8 mouse cellular contexts compared by ENCODE assay signal in genomic region chr2:122028756-122029700, GRCm38 (mm10). TPM values are rescaled to one million over a fixed set of nuclear protein-coding genes. Genes with fewer than 3 reads are reported as not detected.
DNase-seq lines count a peak whose midpoint lies in the region; ATAC-seq and TF ChIP-seq lines count a peak whose summit lies in the region.

No protein-coding gene starts in this region.

- H3K27ac ChIP-seq in left cerebral cortex, adult 2 months, result peak overlapping the region; percentile 89
- H3K27ac ChIP-seq in intestine, embryonic 14.5 days (ENCODE audit: low read depth), result peak overlapping the region; percentile 85
- H3K27ac ChIP-seq in liver, adult 2 months (replicated peaks; ENCODE audit: insufficient read depth, low read depth, low read length), result peak overlapping the region; percentile 83
- H3K27ac ChIP-seq in midbrain, embryonic 16.5 days (ENCODE audit: low read length), result peak overlapping the region; percentile 80

- no peak for DNase-seq in left cerebral cortex, adult 2 months (ENCODE audit: extremely low spot score in 1 of 2, low spot score in 2 of 2)
- DNase-seq in left cerebral cortex, postnatal 36 days (ENCODE audit: low spot score in 2 of 2), result no peak
- peak; percentile 38 for DNase-seq in brain, embryonic 14.5 days (ENCODE audit: low read depth)
- DNase-seq in frontal cortex, postnatal 36 days (ENCODE audit: low spot score in 2 of 2), result peak; percentile 40 to 42
- peak; percentile 79 for DNase-seq in intestine, embryonic 14.5 days (ENCODE audit: low spot score)
- DNase-seq in liver, adult 2 months (ENCODE audit: extremely low read depth, low read depth, low spot score), result peak; percentile 78
- DNase-seq in testis, postnatal 10 days (ENCODE audit: low spot score), result peak; percentile 71

- intact Hi-C loops in left cerebral cortex, adult 2 months (cut with DNase I), result no loop called here
- intact Hi-C loops in left cerebral cortex, postnatal 36 days (cut with DNase I), result loop anchor here (10.0 kb wide), 1 partner anchor 1624 kb away; the partner anchor contains the start of genes Ganc and Tmem87a

- H3K27me3 ChIP-seq in intestine, embryonic 14.5 days (replicated peaks; ENCODE audit: control insufficient read depth, insufficient read depth, low read length), result no peaks in the 10 kb centered on the region
- H3K27me3 ChIP-seq in liver, adult 2 months (ENCODE audit: control insufficient read depth, insufficient read depth, low read length), result no peaks in the 10 kb centered on the region
- H3K27me3 ChIP-seq in midbrain, embryonic 16.5 days (ENCODE audit: control insufficient read depth, insufficient read depth, low read depth, low read length), result no peaks in the 10 kb centered on the region

- ATAC-seq in intestine, embryonic 14.5 days (replicated peaks; ENCODE audit: low FRiP score, low TSS enrichment, low read depth), result peak; percentile 65
- peak; percentile 77 for ATAC-seq in midbrain, embryonic 16.5 days

- peak overlapping the region; percentile 89 for H3K9ac ChIP-seq in intestine, embryonic 14.5 days (ENCODE audit: low read length)
- peak overlapping the region; percentile 87 for H3K9ac ChIP-seq in liver, adult 2 months (ENCODE audit: low read depth, low read length)
- peak overlapping the region; percentile 86 for H3K9ac ChIP-seq in midbrain, embryonic 16.5 days (ENCODE audit: low read depth, low read length)

- TF ChIP-seq POLR2A in brain, embryonic 14.5 days (IDR thresholded peaks at IDR 0.05; ENCODE audit: borderline replicate concordance, extremely low read depth, insufficient read depth, insufficient read length, poor library complexity, severe bottlenecking), result no peak
- no peak for TF ChIP-seq POLR2A in liver, adult 2 months (IDR thresholded peaks at IDR 0.05; ENCODE audit: extremely low read depth, insufficient read depth, low read length)

- H3K36me3 ChIP-seq in intestine, embryonic 14.5 days (ENCODE audit: control insufficient read depth, insufficient read depth, low read length), result peaks cover 13% of the 10 kb centered on the region
- H3K36me3 ChIP-seq in liver, adult 2 months (ENCODE audit: control insufficient read depth, insufficient read depth, low read length), result peaks cover 12% of the 10 kb centered on the region; the same call in 1 of the 2 replicates
- H3K36me3 ChIP-seq in midbrain, embryonic 16.5 days (ENCODE audit: control insufficient read depth, insufficient read depth, low read length), result no peaks in the 10 kb centered on the region

- H3K79me2 ChIP-seq in liver, adult 2 months (ENCODE audit: control insufficient read depth, insufficient read depth, low read length), result peaks cover 2% of the 10 kb centered on the region; the same call in 1 of the 2 replicates

- TF ChIP-seq CTCF in left cerebral cortex, adult 2 months (IDR thresholded peaks at IDR 0.05), result no peak; the same call in 1 of the 2 replicates
- no peak for TF ChIP-seq CTCF in brain, embryonic 14.5 days (IDR thresholded peaks at IDR 0.05; ENCODE audit: borderline replicate concordance, extremely low read depth, insufficient read depth, insufficient read length)
- TF ChIP-seq CTCF in liver, adult 2 months (IDR thresholded peaks at IDR 0.05; ENCODE audit: low read depth, low read length), result no peak

- under 1% methylated on average over 68 of the region's 71 CpGs for WGBS in intestine, embryonic 14.5 days
- under 1% methylated on average over 70 of the region's 71 CpGs for WGBS in liver, adult 2 months
- WGBS in midbrain, embryonic 16.5 days, result 2% methylated on average over 61 of the region's 71 CpGs

- H3K4me2 ChIP-seq in intestine, embryonic 14.5 days (ENCODE audit: low read length), result peak overlapping the region; percentile 58
- H3K4me2 ChIP-seq in midbrain, embryonic 16.5 days (ENCODE audit: low read length), result peak overlapping the region; percentile 81

- peaks cover 9% of the 10 kb centered on the region; the same call in 1 of the 2 replicates for H3K4me1 ChIP-seq in intestine, embryonic 14.5 days (replicated peaks; ENCODE audit: control insufficient read depth, insufficient read depth, low read length)
- H3K4me1 ChIP-seq in liver, adult 2 months (ENCODE audit: control insufficient read depth, insufficient read depth, low read length), result peaks cover 5% of the 10 kb centered on the region; the same call in 1 of the 2 replicates
- peaks cover 17% of the 10 kb centered on the region for H3K4me1 ChIP-seq in midbrain, embryonic 16.5 days (ENCODE audit: control insufficient read depth, insufficient read depth, low read length)

- H3K9me3 ChIP-seq in intestine, embryonic 14.5 days (ENCODE audit: control insufficient read depth, low read length), result no peaks in the 10 kb centered on the region
- no peaks in the 10 kb centered on the region for H3K9me3 ChIP-seq in midbrain, embryonic 16.5 days (replicated peaks; ENCODE audit: control insufficient read depth, low read length, poor library complexity, severe bottlenecking)

- peak overlapping the region; percentile 58 for H3K4me3 ChIP-seq in left cerebral cortex, adult 2 months
- H3K4me3 ChIP-seq in intestine, embryonic 14.5 days (ENCODE audit: low read depth, low read length), result peak overlapping the region; percentile 85
- peak overlapping the region; percentile 88 for H3K4me3 ChIP-seq in liver, adult 2 months (ENCODE audit: insufficient read depth, low read depth, low read length)
- H3K4me3 ChIP-seq in midbrain, embryonic 16.5 days (ENCODE audit: low read depth, low read length), result peak overlapping the region; percentile 89

RNA-seq across cellular contexts. Expression of gene Eif3j1, which starts 0.7 kb away (rescaled TPM):
- 10 to 100 TPM; 18.3 to 18.5 TPM for total RNA-seq in left cerebral cortex, adult 2 months (2021)
- 10 to 100 TPM; 17.7 to 19.6 TPM for total RNA-seq in left cerebral cortex, postnatal 36 days (2021)
- polyA plus RNA-seq in brain, embryonic 14.5 days (2012; rRNA removed), result 12.8 and 15.8 TPM in 2 replicates
- polyA plus RNA-seq in intestine, embryonic 14.5 days (2014; fragmentation: Nextera tagmentation; extraction: Ambion mirVana), result 12.0 and 12.4 TPM in 2 replicates
- total RNA-seq in liver, adult 2 months (2014; rRNA removed), result 18.7 and 20.0 TPM in 2 replicates
- polyA plus RNA-seq in liver, adult 2 months (2012; rRNA removed), result 3.8 and 4.8 TPM in 2 replicates
- polyA plus RNA-seq in midbrain, embryonic 16.5 days (2015; fragmentation: Nextera tagmentation; extraction: Ambion mirVana), result 11.4 and 11.7 TPM in 2 replicates

Comparison
In these comparisons a context has a peak if more than half of its experiments do, and no peak if none do; other contexts are left out.
1. DNase-seq: peak in brain, embryonic 14.5 days (single experiment), frontal cortex, postnatal 36 days (2 of 2), intestine, embryonic 14.5 days (single experiment), liver, adult 2 months (single experiment) and testis, postnatal 10 days (single experiment); none in left cerebral cortex, adult 2 months (0 of 2) and left cerebral cortex, postnatal 36 days (0 of 2).
2. Peak in every context shown above with its lines, with median percentiles within 50 percentile points of each other: H3K27ac ChIP-seq, H3K4me3 ChIP-seq and H3K9ac ChIP-seq.